Mouse (Mus musculus) adrenal gland, postnatal 0 days (tissue): ENCODE measurements around the gene Supt7l. TPM values are rescaled to one million over a fixed set of nuclear protein-coding genes. Genes with fewer than 3 reads are reported as not detected.

Experiments
- polyA plus RNA-seq: library from polyadenylated mRNA; unstranded; fragments of >200 nt; fragmentation: Nextera tagmentation; extraction: Ambion mirVana; gene quantifications from 2 replicates; pipeline ENCODE4 v1.2.1, GENCODE M21; 2015

Supt7l gene
- 12.0 and 17.2 TPM in 2 replicates for polyA plus RNA-seq

DNA sequence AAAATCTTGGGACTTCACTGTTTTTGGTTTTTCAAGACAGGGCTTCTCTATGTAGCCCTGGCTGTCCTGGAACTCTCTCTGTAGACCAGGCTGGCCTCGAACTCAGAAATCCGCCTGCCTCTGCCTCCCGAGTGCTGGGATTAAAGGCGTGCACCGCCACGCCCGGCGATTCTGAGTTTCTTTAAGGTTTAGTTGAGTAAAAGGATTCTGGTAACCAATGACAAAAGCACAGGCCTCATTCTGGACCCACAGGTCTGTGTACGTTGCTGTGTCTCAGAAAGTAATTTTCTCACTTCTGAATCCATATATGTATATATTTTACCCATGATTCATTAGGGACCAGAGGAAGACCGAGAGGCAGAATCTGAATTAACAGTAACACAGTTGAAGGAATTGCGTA is at the start of gene Supt7l:
Gene Supt7l, minus strand, starts transcription at position 101 of the 400 bp plus-strand sequence.

GRCm38 (mm10) chr5:31526354-31527116 is 1.1 kb downstream of the Supt7l start, which contains the start of gene Slc4a1ap:
Gene Slc4a1ap, plus strand, starts transcription at chr5:31526995.

DNA sequence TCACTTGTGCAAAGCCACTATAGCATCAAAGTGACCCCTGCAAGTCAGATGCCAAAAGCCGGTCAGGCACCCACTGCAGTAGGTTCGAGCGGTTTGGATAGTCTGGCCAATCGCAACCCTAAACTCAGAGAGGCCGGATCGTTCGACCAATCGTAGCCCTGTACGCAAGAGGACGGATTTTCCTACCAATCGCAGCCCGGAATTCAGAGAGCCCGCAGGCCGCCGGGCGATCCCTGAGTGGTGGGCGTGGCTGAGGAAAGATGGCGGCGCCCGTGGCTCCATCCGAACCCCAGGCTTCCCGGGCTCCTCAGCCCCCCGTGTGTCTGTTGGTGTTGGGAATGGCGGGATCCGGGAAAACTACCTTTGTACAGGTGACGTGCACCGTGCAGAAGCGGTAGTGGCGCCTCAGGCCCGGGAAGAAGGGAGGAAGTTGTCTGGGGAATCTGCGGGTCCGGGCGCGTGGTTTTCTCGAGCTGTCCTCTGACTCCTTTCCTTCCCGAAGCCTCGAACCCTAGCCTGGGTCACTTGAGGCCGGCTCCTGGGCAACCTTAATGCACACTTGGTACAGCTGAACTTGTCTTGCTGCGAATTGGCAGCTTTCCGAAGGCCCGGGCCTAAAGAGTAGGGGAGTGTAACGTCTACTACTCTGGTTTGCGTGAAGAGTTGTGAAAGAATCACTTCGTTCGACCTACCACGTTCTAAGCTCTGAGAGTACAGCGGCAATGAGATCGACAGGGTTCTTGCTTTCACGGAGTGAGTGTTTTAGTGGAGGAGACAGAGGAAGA is 32.9 kb downstream of the Supt7l start, which contains the start of gene Gpn1:
Gene Gpn1, plus strand, starts transcription at position 229 of the 785 bp plus-strand sequence.

DNA sequence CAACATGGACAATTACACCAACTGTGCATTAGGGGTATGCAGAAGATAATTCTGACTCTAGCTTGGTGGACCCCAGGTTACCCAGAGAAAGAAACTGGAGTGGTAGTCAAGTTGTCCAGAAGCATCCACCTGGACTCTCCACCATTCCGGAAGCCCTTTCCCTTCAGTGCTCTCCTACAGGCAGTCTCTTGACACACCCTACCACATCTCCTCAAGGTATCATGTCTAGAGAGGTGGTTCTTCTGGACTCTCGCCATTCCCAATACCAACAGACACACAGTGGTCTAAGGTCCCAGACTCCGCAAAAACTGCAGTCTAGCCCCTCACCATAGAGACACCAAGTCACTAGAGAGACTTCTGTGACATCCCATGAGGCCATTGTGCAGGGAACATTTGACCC is 42.2 kb downstream of the Supt7l start, which contains the start of gene 4930548H24Rik:
Gene 4930548H24Rik, plus strand, starts transcription at position 301 of the 400 bp plus-strand sequence.

Other genes starting within 250 kb of the Supt7l start
- gene Ift172, start 236.7 kb downstream of the Supt7l start, polyA plus RNA-seq, result 11.5 and 15.1 TPM in 2 replicates
- 14.4 and 20.9 TPM in 2 replicates for gene Fndc4, start 231.7 kb downstream of the Supt7l start, polyA plus RNA-seq
- 1.1 and 1.9 TPM in 2 replicates for gene Gckr, start 230.4 kb downstream of the Supt7l start, polyA plus RNA-seq
- 23.4 and 26.2 TPM in 2 replicates for gene Zfp512, start 75.4 kb downstream of the Supt7l start, polyA plus RNA-seq
- gene 4930548H24Rik, start 42.1 kb downstream of the Supt7l start, polyA plus RNA-seq, result not detected in 2 replicates
- gene Gpn1, start 33.1 kb downstream of the Supt7l start, polyA plus RNA-seq, result 21.0 and 32.6 TPM in 2 replicates
- gene Slc4a1ap, start 812 bp downstream of the Supt7l start, polyA plus RNA-seq, result 16.7 and 22.3 TPM in 2 replicates
- 909 and 1,351 TPM in 2 replicates for gene Mrpl33, start 69.1 kb upstream of the Supt7l start, polyA plus RNA-seq
- 8.3 and 10.6 TPM in 2 replicates for gene Rbks, start 169.8 kb upstream of the Supt7l start, polyA plus RNA-seq
- gene Babam2, start 169.9 kb upstream of the Supt7l start, polyA plus RNA-seq, result 42.9 and 83.8 TPM in 2 replicates